Mouse (Mus musculus) megakaryocyte-erythroid progenitor cell, adult 5-6 weeks (primary cell): ENCODE data around the gene Fn1. TPM values are rescaled to one million over a fixed set of nuclear protein-coding genes. Genes with fewer than 3 reads are reported as not detected.

Experiments used
- ATAC-seq: replicated peaks from 2 replicates; pipeline ENCODE4 v1.8.0; 2016; ENCODE audit warnings: mild to moderate bottlenecking, inconsistent platforms; ENCODE audit not compliant: severe bottlenecking, poor library complexity, low FRiP score, low TSS enrichment
- total RNA-seq, 2 experiments: library from RNA; stranded (forward) in 1 of 2; stranded (reverse) in 1 of 2; fragments of 200-1000, 215-1000 nt in 1 of 2; fragments of >200 nt in 1 of 2; fragmentation: Nextera tagmentation in 1 of 2; gene quantifications; 2 replicates each; pipeline ENCODE4 v1.2.3; 2014 to 2017

Gene Fn1
- total RNA-seq, 2 experiments from 2014 or later: 0.68 to 1.3 TPM

DNA sequence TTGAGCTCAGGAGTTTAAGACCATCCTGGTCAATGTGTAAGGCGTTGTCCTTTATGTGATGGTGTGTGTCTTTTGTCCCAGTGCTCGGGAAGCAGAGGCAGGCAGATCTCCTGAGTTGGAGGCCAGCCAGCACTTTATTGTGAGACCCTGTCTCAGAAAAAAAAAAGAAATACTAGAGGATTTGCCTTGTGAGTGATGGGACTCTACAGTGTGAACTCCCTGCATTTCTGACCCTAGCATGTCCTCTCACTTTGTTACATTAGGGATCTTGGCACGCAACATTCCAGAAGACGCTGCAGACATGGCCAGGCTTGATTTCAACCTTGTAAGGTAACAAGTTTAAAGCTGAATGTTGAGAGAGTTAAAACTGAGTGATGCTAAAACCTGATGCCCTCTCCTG, 92.4 kb downstream of the Fn1 start:
- no peak for ATAC-seq

DNA sequence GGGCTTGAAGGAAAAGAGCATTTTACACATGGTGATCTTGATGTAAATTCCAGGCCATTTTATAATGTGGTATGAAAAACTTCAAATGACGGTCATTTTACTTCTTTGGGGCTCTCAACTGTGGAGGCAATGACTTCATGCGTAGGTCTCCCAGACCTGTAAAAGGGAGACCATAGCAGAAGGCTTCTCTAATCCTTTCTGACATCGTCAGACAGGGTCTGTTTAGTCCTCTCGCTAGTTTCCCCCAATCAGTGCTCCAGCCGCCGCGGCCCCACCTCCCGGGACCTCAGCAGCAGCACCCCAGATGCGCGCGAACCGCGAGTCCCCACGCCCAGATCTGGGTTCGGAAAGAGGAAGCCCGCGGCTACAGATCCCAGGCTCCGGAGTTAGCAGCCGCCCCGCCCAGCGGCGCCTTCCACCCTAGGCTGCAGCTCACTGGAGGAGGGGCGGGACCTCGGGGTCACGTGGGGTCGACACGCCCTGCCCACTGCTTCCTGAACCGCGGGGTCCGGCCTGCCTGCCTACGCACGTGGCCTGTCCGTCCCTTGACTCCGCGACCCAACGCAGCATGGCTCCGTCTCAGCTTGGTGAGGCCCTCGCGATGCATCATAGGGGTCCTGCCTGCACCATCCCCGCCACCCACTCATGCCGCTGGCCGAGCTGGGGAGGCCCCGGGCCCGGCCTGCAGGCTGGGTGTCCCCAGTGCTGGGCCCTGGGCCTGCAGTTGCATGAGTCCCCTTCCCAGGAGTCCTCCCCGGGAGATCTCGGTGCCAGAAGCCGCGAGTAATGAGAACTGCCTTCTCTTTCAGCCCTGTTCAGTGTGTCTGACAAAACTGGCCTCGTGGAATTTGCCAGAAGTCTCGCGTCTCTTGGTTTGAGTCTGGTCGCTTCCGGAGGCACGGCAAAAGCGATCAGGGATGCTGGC, 96.0 kb downstream of the Fn1 start, which contains the start of gene Atic:
Gene Atic (plus strand): TSS at position 463 of the 925 bp plus-strand sequence.
- peak; percentile 99 for ATAC-seq

DNA sequence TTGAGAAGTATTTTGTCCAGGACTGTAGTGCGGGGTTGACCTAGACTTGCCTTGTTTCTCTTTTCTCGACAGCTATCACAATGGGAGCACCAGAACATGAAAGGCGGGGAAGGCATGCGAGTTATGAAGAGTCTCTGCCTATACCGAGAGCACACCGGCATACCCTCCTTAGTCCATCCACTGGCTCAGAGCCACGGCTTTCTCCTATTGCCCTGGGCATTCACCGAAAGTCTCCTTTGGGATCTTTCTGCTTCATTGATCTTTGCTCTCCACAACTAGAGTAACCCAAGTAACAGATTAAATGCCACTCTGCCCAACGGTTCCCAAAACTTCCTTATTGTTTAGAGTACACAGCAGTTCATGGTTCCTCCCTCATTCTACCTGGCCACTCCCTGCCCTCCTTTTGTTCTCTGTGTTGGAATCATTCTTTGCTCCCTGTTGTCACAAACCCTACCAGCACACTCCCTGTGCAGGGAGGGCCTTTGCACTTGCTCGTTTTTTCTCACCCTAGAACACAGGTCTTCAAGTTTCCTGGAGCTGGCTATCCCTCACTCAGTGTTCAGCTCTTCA, 102.3 kb downstream of the Fn1 start:
- no peak for ATAC-seq

DNA sequence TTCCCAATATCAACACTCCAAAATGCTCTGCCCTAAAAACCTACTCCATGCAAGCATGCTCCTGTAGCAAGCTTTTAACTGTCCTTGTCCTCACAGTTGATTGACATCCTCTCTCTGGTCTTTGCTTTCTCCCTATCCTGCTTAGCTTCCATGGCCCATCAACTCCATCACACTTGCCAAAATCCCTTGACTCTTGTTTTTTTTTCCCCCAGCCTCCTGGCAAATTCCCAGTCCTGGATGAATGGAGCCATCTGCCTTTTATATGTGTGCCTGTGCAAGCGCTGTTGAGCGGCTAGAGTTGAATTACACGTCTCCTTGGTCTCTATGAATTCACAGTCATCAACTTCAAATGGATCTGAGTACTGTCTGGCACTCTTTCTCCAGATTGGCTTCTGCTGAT, 112.6 kb downstream of the Fn1 start:
- ATAC-seq: no peak

DNA sequence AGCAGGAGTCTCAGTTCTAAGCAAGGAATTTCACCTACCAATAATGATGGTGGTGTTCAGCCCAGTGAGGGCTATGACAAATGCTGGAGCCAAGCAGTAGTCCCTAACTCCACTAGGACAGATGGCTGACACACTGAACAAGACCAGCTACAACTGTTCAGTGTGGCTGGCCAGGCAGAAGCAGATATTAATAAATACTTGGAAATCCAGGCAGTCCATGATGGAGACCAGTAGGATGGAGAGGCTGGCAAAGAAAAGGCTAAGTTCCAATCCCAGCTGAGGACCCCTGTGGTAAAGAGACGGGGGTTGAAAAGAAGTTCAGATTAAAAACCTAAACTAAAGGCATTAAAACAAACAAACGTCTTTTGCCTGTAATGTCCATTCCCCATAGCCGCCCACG, 113.4 kb downstream of the Fn1 start:
- ATAC-seq: no peak

Other genes with a start within 250 kb of the Fn1 start
- not detected in 2 replicates for gene Abca12, start 238.3 kb downstream of the Fn1 start, total RNA-seq (2014; fragmentation: Nextera tagmentation)
- gene Abca12, start 238.3 kb downstream of the Fn1 start, total RNA-seq (2017): not detected in 2 replicates
- 132 and 191 TPM in 2 replicates for gene Atic, start 96.0 kb downstream of the Fn1 start, total RNA-seq (2014; fragmentation: Nextera tagmentation)
- 308 and 387 TPM in 2 replicates for gene Atic, start 96.0 kb downstream of the Fn1 start, total RNA-seq (2017)